Mouse (Mus musculus) lung, postnatal 10 days (tissue): ENCODE results near the gene Cenps.
A peak's percentile ranks its signal among the peaks of the same experiment; 100 is the strongest.
"Not testable (repeated sequence)": the region's sequence is repeated elsewhere in the genome, so short reads cannot be mapped to it uniquely, and the experiment has no call there.

ENCODE experiments used
- DNase-seq: peaks from one replicate; pipeline ENCODE4 v3.0.0; 2021

The Cenps gene

GRCm38 (mm10) chr4:149103875-149104561 is 33.4 kb downstream of the Cenps start, which contains the start of gene Dffa:
Gene Dffa, plus strand, starts transcription at chr4:149104146.
- DNase-seq = peak; percentile 96

DNA sequence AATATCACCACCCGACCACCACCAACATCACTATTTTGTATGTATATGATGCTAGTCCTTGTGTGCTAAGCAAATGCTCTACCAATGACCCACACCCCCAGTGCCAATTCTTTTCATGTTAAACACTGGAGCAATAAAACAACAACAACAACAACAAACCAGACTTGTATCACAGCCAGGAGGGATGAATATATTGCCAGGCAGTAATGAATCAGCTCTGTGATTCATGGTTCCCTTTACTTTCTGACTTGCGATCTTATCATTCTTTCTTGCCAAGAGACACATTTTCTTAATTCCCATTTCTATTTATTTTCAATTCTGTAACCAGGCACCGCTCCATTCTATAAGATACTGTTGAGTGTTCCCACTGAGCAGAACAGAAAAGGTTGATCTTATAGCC is 36.0 kb downstream of the Cenps start:
- no peak for DNase-seq

- not testable (repeated sequence) for DNase-seq
Observed at GRCm38 (mm10) chr4:149100449-149100848, 37.0 kb downstream of the Cenps start.

- peak; percentile 96 for DNase-seq
Observed at GRCm38 (mm10) chr4:149099369-149100017, 37.9 kb downstream of the Cenps start, which contains the start of gene Pex14. Gene Pex14, minus strand, starts transcription at chr4:149099876.

GRCm38 (mm10) chr4:149098571-149098970 is 38.9 kb downstream of the Cenps start:
- DNase-seq = no peak

DNA sequence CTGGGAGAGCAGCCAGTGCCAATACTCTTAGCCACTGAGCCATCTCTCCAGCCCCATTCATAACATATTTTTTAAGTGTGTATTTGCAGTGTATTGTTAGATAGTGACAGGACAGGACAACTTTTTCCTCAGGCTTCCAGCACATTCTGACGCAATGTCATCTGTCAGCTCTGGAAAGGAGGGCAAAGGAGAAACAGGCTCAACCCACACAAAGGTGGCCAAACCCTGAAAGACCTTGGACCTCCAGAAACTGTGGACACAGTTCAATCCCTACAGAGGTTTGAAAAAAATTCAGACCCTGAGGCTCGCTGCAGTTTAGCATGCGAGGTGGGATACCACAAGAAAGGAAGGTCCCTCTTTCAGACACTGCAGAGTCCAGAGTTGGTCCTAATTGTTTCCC is 39.5 kb downstream of the Cenps start:
- no peak for DNase-seq

DNA sequence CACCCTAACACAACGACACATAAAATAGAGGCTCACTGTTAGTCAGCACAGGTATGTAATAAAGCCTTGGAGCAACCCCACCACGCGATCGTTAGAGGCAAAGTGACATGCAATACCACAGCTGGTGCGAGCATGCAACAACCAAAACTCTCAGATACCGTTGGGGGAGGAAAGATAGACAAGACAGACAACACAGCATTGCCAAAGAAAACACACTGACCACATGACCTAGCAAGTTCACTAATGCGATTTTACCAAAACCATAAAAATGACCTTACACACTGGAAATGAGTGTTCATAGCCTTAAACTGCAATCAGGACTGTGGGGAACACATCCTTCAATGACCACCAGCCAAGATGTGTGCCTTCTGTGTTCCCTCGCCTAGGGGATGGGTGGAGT is 46.1 kb downstream of the Cenps start:
- DNase-seq = no peak

GRCm38 (mm10) chr4:149085381-149085780 is 52.0 kb downstream of the Cenps start:
- no peak for DNase-seq

- DNase-seq = peak; percentile 65
Observed at GRCm38 (mm10) chr4:149081528-149081927, 55.9 kb downstream of the Cenps start.

- DNase-seq = no peak
Observed at GRCm38 (mm10) chr4:149080111-149080510, 57.3 kb downstream of the Cenps start.

DNA sequence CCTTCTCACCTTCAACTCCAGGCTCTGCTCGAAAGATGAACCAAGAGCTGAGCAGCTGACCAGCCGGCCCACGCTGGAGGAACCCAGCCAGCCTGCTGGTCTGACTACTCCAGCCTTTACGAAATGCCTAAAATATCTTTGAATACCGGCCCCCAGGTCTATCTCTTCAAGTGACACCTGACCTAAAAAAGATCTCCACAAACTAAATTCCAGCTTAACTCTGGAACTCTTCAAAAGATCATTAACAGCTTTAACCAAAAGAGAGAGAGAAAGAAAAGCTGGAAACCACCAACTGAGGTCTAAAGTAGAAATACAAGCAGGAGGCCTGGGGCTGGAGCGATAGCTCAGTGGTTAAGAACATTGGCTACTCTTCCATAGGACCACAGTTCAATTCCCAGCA is 57.8 kb downstream of the Cenps start:
- DNase-seq = no peak

DNA sequence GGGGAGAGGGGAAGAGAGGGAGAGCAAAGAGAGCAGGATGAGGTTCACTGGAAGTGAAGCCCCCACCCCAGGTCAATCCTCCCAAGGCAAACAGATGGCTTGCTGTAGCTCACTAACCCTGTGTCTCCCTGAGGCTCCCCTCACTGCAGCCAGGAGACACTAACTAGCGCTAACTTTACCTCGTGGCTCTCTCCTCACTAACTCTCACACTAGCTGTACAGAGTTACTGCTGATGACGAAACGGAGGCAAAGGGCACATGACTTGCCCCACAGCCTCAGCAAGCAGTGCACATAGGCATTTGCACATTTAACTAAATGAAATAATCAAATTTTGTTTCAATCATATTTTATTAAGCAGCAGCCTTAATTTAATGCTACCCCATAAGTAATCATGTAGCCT is 59.2 kb downstream of the Cenps start:
- DNase-seq = no peak
